Mouse (Mus musculus): ENCODE data around the gene Qk.

DNA sequence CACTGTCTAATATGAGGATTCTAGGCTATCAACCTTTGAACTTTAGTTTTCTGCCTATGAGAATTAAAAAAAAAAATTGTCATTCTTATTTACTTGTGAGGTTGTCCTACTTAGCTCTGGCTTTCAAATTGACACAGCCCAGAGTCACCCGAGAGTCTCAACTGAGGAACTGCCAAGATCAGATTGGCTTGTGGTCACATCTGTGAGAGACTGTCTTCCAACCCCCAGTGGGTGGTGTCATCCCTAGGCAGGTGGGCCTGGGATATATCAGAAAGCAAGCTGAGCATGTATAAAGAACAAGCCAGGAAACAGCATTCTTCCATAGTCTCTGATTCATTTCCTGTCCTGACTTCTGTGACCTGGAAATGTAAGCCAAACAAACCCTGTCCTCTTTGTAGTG, 128.8 kb downstream of the Qk start:
- TF ChIP-seq CTCF (IDR thresholded peaks at IDR 0.05; ENCODE audit: extremely low read depth, insufficient read depth, insufficient read length, insufficient replicate concordance) (no peak), POLR2A (IDR thresholded peaks at IDR 0.05; ENCODE audit: low read depth, low read length) (no peak)

All from spleen, adult 2 months (tissue).